Mouse (Mus musculus): ENCODE measurements around the gene Golt1a. TPM values are rescaled to one million over a fixed set of nuclear protein-coding genes. Genes with fewer than 3 reads are reported as not detected.

Golt1a gene
- polyA plus RNA-seq, 1 experiment from 2014 or later = 12.8 TPM

- H3K4me1 ChIP-seq (replicated peaks; ENCODE audit: control insufficient read depth, insufficient read depth, low read length) = no peaks in the 10 kb centered on the region
- H3K9ac ChIP-seq (ENCODE audit: low read length) = no peak overlapping the region
- WGBS = 74% methylated on average over 4 of the region's 4 CpGs
- H3K27me3 ChIP-seq (replicated peaks; ENCODE audit: control insufficient read depth, insufficient read depth, low read length) = no peaks in the 10 kb centered on the region
- H3K36me3 ChIP-seq (ENCODE audit: control insufficient read depth, insufficient read depth, low read length) = peaks cover 24% of the 10 kb centered on the region; the same call in 1 of the 2 replicates
- H3K27ac ChIP-seq (ENCODE audit: low read depth) = no peak overlapping the region
- H3K9me3 ChIP-seq (ENCODE audit: control insufficient read depth, low read length) = no peaks in the 10 kb centered on the region
- DNase-seq (ENCODE audit: low spot score) (no peak), ATAC-seq (replicated peaks; ENCODE audit: low FRiP score, low TSS enrichment, low read depth) (no peak)
- no peak overlapping the region for H3K4me2 ChIP-seq (ENCODE audit: low read length)
- no peak overlapping the region for H3K4me3 ChIP-seq (ENCODE audit: low read depth, low read length)
Measured at GRCm38 (mm10) chr1:133287051-133287450, 22.5 kb upstream of the Golt1a start.

GRCm38 (mm10) chr1:133287880-133288279 is 21.7 kb upstream of the Golt1a start:
- no peak overlapping the region for H3K4me3 ChIP-seq (ENCODE audit: low read depth, low read length)

GRCm38 (mm10) chr1:133291888-133292287 is 17.7 kb upstream of the Golt1a start:
- H3K4me3 ChIP-seq (ENCODE audit: low read depth, low read length) = no peak overlapping the region
- no peak overlapping the region for H3K27ac ChIP-seq (ENCODE audit: low read depth)
- DNase-seq (ENCODE audit: low spot score) = no peak
- ATAC-seq (replicated peaks; ENCODE audit: low FRiP score, low TSS enrichment, low read depth) = no peak
- 89% methylated on average over 6 of the region's 6 CpGs for WGBS
- no peaks in the 10 kb centered on the region for H3K9me3 ChIP-seq (ENCODE audit: control insufficient read depth, low read length)
- no peak overlapping the region for H3K9ac ChIP-seq (ENCODE audit: low read length)
- no peaks in the 10 kb centered on the region for H3K27me3 ChIP-seq (replicated peaks; ENCODE audit: control insufficient read depth, insufficient read depth, low read length)
- H3K4me1 ChIP-seq (replicated peaks; ENCODE audit: control insufficient read depth, insufficient read depth, low read length) = no peaks in the 10 kb centered on the region
- H3K4me2 ChIP-seq (ENCODE audit: low read length) = no peak overlapping the region
- peaks cover 17% of the 10 kb centered on the region; the same call in 1 of the 2 replicates for H3K36me3 ChIP-seq (ENCODE audit: control insufficient read depth, insufficient read depth, low read length)

More at GRCm38 (mm10) chr1:133287880-133288279, 21.7 kb upstream of the Golt1a start:
- no peak for DNase-seq (ENCODE audit: low spot score)
- Histone ChIP-seq H3K9ac (ENCODE audit: low read length) (no peak overlapping the region), H3K4me1 (replicated peaks; ENCODE audit: control insufficient read depth, insufficient read depth, low read length) (no peaks in the 10 kb centered on the region), H3K36me3 (ENCODE audit: control insufficient read depth, insufficient read depth, low read length) (peaks cover 24% of the 10 kb centered on the region; the same call in 1 of the 2 replicates), H3K27ac (ENCODE audit: low read depth) (no peak overlapping the region), H3K4me2 (ENCODE audit: low read length) (no peak overlapping the region), H3K9me3 (ENCODE audit: control insufficient read depth, low read length) (no peaks in the 10 kb centered on the region), H3K27me3 (replicated peaks; ENCODE audit: control insufficient read depth, insufficient read depth, low read length) (no peaks in the 10 kb centered on the region)
- ATAC-seq (replicated peaks; ENCODE audit: low FRiP score, low TSS enrichment, low read depth) = no peak
- 87% methylated on average over 12 of the region's 12 CpGs for WGBS

- H3K27ac ChIP-seq (ENCODE audit: low read depth) = no peak overlapping the region
- H3K36me3 ChIP-seq (ENCODE audit: control insufficient read depth, insufficient read depth, low read length) = peaks cover 13% of the 10 kb centered on the region; the same call in 1 of the 2 replicates
- H3K9me3 ChIP-seq (ENCODE audit: control insufficient read depth, low read length) = no peaks in the 10 kb centered on the region
- no peak overlapping the region for H3K9ac ChIP-seq (ENCODE audit: low read length)
- no peak overlapping the region for H3K4me3 ChIP-seq (ENCODE audit: low read depth, low read length)
- no peaks in the 10 kb centered on the region for H3K27me3 ChIP-seq (replicated peaks; ENCODE audit: control insufficient read depth, insufficient read depth, low read length)
- H3K4me1 ChIP-seq (replicated peaks; ENCODE audit: control insufficient read depth, insufficient read depth, low read length) = no peaks in the 10 kb centered on the region
- ATAC-seq (replicated peaks; ENCODE audit: low FRiP score, low TSS enrichment, low read depth) = no peak
- H3K4me2 ChIP-seq (ENCODE audit: low read length) = no peak overlapping the region
- DNase-seq (ENCODE audit: low spot score) = no peak
Measured at GRCm38 (mm10) chr1:133292608-133293007, 17.0 kb upstream of the Golt1a start.

- WGBS = 92% methylated on average over 9 of the region's 9 CpGs
- H3K9me3 ChIP-seq (ENCODE audit: control insufficient read depth, low read length) = no peaks in the 10 kb centered on the region
- H3K4me1 ChIP-seq (replicated peaks; ENCODE audit: control insufficient read depth, insufficient read depth, low read length) = peaks cover 8% of the 10 kb centered on the region; the same call in 1 of the 2 replicates
- ATAC-seq (replicated peaks; ENCODE audit: low FRiP score, low TSS enrichment, low read depth) = no peak
- no peaks in the 10 kb centered on the region for H3K27me3 ChIP-seq (replicated peaks; ENCODE audit: control insufficient read depth, insufficient read depth, low read length)
- H3K9ac ChIP-seq (ENCODE audit: low read length) = no peak overlapping the region
- peaks cover 15% of the 10 kb centered on the region for H3K36me3 ChIP-seq (ENCODE audit: control insufficient read depth, insufficient read depth, low read length)
- no peak overlapping the region for H3K27ac ChIP-seq (ENCODE audit: low read depth)
- no peak overlapping the region for H3K4me2 ChIP-seq (ENCODE audit: low read length)
- DNase-seq (ENCODE audit: low spot score) = no peak
- no peak overlapping the region for H3K4me3 ChIP-seq (ENCODE audit: low read depth, low read length)
Measured at GRCm38 (mm10) chr1:133296376-133296775, 13.2 kb upstream of the Golt1a start.

- H3K27ac ChIP-seq (ENCODE audit: low read depth) = no peak overlapping the region
- H3K36me3 ChIP-seq (ENCODE audit: control insufficient read depth, insufficient read depth, low read length) = peaks cover 15% of the 10 kb centered on the region
- peaks cover 16% of the 10 kb centered on the region; the same call in 1 of the 2 replicates for H3K4me1 ChIP-seq (replicated peaks; ENCODE audit: control insufficient read depth, insufficient read depth, low read length)
- no peak overlapping the region for H3K4me2 ChIP-seq (ENCODE audit: low read length)
- ATAC-seq (replicated peaks; ENCODE audit: low FRiP score, low TSS enrichment, low read depth) (no peak), DNase-seq (ENCODE audit: low spot score) (no peak)
- H3K4me3 ChIP-seq (ENCODE audit: low read depth, low read length) = no peak overlapping the region
- no peaks in the 10 kb centered on the region for H3K9me3 ChIP-seq (ENCODE audit: control insufficient read depth, low read length)
- no peaks in the 10 kb centered on the region for H3K27me3 ChIP-seq (replicated peaks; ENCODE audit: control insufficient read depth, insufficient read depth, low read length)
- WGBS = 57% methylated on average over 14 of the region's 14 CpGs
- H3K9ac ChIP-seq (ENCODE audit: low read length) = no peak overlapping the region
Measured at GRCm38 (mm10) chr1:133298816-133299215, 10.8 kb upstream of the Golt1a start.

- H3K4me2 ChIP-seq (ENCODE audit: low read length) = no peak overlapping the region
- 19% methylated on average over 3 of the region's 3 CpGs for WGBS
- DNase-seq (ENCODE audit: low spot score) = no peak
- H3K4me3 ChIP-seq (ENCODE audit: low read depth, low read length) = no peak overlapping the region
- H3K9me3 ChIP-seq (ENCODE audit: control insufficient read depth, low read length) = no peaks in the 10 kb centered on the region
- no peaks in the 10 kb centered on the region for H3K27me3 ChIP-seq (replicated peaks; ENCODE audit: control insufficient read depth, insufficient read depth, low read length)
- H3K27ac ChIP-seq (ENCODE audit: low read depth) = peak overlapping the region; percentile 43
- ATAC-seq (replicated peaks; ENCODE audit: low FRiP score, low TSS enrichment, low read depth) = no peak
- peaks cover 16% of the 10 kb centered on the region; the same call in 1 of the 2 replicates for H3K4me1 ChIP-seq (replicated peaks; ENCODE audit: control insufficient read depth, insufficient read depth, low read length)
- H3K9ac ChIP-seq (ENCODE audit: low read length) = no peak overlapping the region
- H3K36me3 ChIP-seq (ENCODE audit: control insufficient read depth, insufficient read depth, low read length) = peaks cover 15% of the 10 kb centered on the region; the same call in 1 of the 2 replicates
Measured at GRCm38 (mm10) chr1:133302540-133302939, 7.1 kb upstream of the Golt1a start.

- ATAC-seq (replicated peaks; ENCODE audit: low FRiP score, low TSS enrichment, low read depth) (no peak), DNase-seq (ENCODE audit: low spot score) (peak; percentile 86)
- Histone ChIP-seq H3K4me1 (replicated peaks; ENCODE audit: control insufficient read depth, insufficient read depth, low read length) (peaks cover 7% of the 10 kb centered on the region; the same call in 1 of the 2 replicates), H3K27me3 (replicated peaks; ENCODE audit: control insufficient read depth, insufficient read depth, low read length) (no peaks in the 10 kb centered on the region), H3K27ac (ENCODE audit: low read depth) (no peak overlapping the region), H3K36me3 (ENCODE audit: control insufficient read depth, insufficient read depth, low read length) (no peaks in the 10 kb centered on the region), H3K9me3 (ENCODE audit: control insufficient read depth, low read length) (no peaks in the 10 kb centered on the region), H3K4me2 (ENCODE audit: low read length) (no peak overlapping the region), H3K9ac (ENCODE audit: low read length) (no peak overlapping the region), H3K4me3 (ENCODE audit: low read depth, low read length) (no peak overlapping the region)
- 5% methylated on average over 4 of the region's 4 CpGs for WGBS
Measured at GRCm38 (mm10) chr1:133306842-133307241, 2.8 kb upstream of the Golt1a start.

- Histone ChIP-seq H3K27ac (ENCODE audit: low read depth) (no peak overlapping the region), H3K36me3 (ENCODE audit: control insufficient read depth, insufficient read depth, low read length) (no peaks in the 10 kb centered on the region), H3K4me2 (ENCODE audit: low read length) (no peak overlapping the region), H3K9me3 (ENCODE audit: control insufficient read depth, low read length) (no peaks in the 10 kb centered on the region), H3K27me3 (replicated peaks; ENCODE audit: control insufficient read depth, insufficient read depth, low read length) (no peaks in the 10 kb centered on the region), H3K4me1 (replicated peaks; ENCODE audit: control insufficient read depth, insufficient read depth, low read length) (peaks cover 7% of the 10 kb centered on the region; the same call in 1 of the 2 replicates), H3K4me3 (ENCODE audit: low read depth, low read length) (no peak overlapping the region), H3K9ac (ENCODE audit: low read length) (no peak overlapping the region)
- ATAC-seq (replicated peaks; ENCODE audit: low FRiP score, low TSS enrichment, low read depth) (no peak), DNase-seq (ENCODE audit: low spot score) (peak; percentile 63)
- WGBS = 19% methylated on average over 6 of the region's 6 CpGs
Measured at GRCm38 (mm10) chr1:133307318-133307717, 2.3 kb upstream of the Golt1a start.
